Mouse (Mus musculus) kidney, adult 2 months (tissue): ENCODE data around the gene Zfp961.
"Not testable (repeated sequence)": the region's sequence is repeated elsewhere in the genome, so short reads cannot be mapped to it uniquely, and the experiment has no call there.

ENCODE experiments used
- CTCF ChIP-seq: fragments of 200-500 bp; conservative IDR thresholded peaks from 2 replicates; pipeline ENCODE4 v1.5.1; 2011; ENCODE audit warnings: low read depth, mild to moderate bottlenecking, control low read depth, low read length, moderate library complexity, mixed read lengths; ENCODE audit not compliant: insufficient read depth, insufficient read length
- POLR2A ChIP-seq: fragments of 200-500 bp; IDR thresholded peaks from one replicate; pipeline ENCODE4 v1.6.1; 2011; ENCODE audit warnings: low read depth, low read length, control low read depth

DNA sequence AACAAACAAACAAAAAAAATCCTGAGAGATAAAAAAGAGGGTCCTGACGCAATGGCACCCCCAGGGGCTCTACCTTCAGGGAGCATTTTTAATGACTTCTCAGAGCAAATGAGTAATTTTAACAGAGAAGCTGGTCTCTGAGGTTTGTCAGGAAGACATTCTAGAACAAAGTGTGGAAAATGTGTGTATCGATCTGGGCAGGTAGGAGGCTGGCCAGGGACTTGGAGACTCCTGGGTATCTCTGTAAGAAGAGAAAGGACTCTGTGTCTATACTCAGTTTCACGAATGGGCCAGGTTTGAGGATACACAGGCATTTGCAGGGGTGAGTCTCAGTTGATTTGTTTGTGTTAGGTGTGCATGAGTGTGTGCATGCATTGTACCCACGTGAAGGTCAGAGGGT lies 90.1 kb downstream of the Zfp961 start, which contains the start of gene Olfr372:
- TF ChIP-seq POLR2A, CTCF: not testable (repeated sequence)
